ENCODE assay signal across 15 mouse cellular contexts in genomic region chr14:23539621-23540020, GRCm38 (mm10).
"Had no signal": no experiment of that assay in that cellular context is flagged by ENCODE, and none has a peak within 500 bp of the region (broad histone marks: within the 10 kb centered on the region; RNA-seq: fewer than 3 reads in every experiment).

No protein-coding gene starts in this region.

- H3K4me2 ChIP-seq: neural tube, embryonic 15.5 days; stomach, embryonic 15.5 days had no signal

- H3K4me3 ChIP-seq: neural tube, embryonic 15.5 days; stomach, embryonic 15.5 days had no signal

- H3K9me3 ChIP-seq: stomach, embryonic 15.5 days had no signal

- DNase-seq: retina, postnatal 1 day; right cerebral cortex, adult 18-20 months; right cerebral cortex, postnatal 14 days; right cerebral cortex, postnatal 25 days; right cerebral cortex, postnatal 4 days; spleen, adult 18-20 months; thymus, adult 18-20 months; thymus, adult 2 months; thymus, postnatal 14 days; thymus, postnatal 25 days; thymus, postnatal 36 days; thymus, postnatal 4 days had no signal

- H3K4me1 ChIP-seq: neural tube, embryonic 15.5 days; stomach, embryonic 15.5 days had no signal

- H3K36me3 ChIP-seq: neural tube, embryonic 15.5 days; stomach, embryonic 15.5 days had no signal

- H3K9ac ChIP-seq: neural tube, embryonic 15.5 days; stomach, embryonic 15.5 days had no signal

- H3K27me3 ChIP-seq: neural tube, embryonic 15.5 days; stomach, embryonic 15.5 days had no signal

- H3K27ac ChIP-seq: neural tube, embryonic 15.5 days; stomach, embryonic 15.5 days; stomach, postnatal 0 days had no signal
